Mouse (Mus musculus): Measurements from ENCODE around the gene Ythdf1. TPM values are rescaled to one million over a fixed set of nuclear protein-coding genes. Genes with fewer than 3 reads are reported as not detected.
A peak's percentile ranks its signal among the peaks of the same experiment; 100 is the strongest.

Ythdf1 gene
- polyA plus RNA-seq, 1 experiment from 2014 or later = 72.3 TPM

DNA sequence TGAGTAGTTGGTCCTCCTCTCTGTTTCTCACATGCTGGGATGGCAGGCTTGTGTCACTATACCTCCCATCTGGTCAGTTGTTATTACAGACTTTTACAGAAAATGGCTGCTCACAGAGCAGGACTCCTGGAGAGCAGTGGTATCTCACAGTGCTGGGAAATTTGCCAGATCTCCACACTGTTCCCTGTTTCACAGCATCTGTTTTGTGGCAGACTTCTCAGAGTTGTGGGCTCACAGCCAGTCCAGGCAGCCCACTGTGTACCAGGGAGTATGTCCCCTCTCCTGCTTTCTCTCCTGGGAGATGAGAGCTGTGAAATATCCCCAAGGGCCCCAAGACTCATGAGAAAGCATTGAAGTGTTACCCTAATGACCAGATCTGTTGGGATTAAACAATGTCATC is 21.1 kb upstream of the Ythdf1 start:
- no peaks in the 10 kb centered on the region for H3K9me3 ChIP-seq
- H3K27ac ChIP-seq (replicated peaks) = no peak overlapping the region
- H3K27me3 ChIP-seq (replicated peaks; ENCODE audit: low read depth, poor library complexity, severe bottlenecking) = no peaks in the 10 kb centered on the region
- H3K36me3 ChIP-seq (replicated peaks) = peaks cover 11% of the 10 kb centered on the region
- no peaks in the 10 kb centered on the region for H3K4me1 ChIP-seq
- H3K4me3 ChIP-seq = no peak overlapping the region
- DNase-seq (ENCODE audit: low spot score) = no peak

DNA sequence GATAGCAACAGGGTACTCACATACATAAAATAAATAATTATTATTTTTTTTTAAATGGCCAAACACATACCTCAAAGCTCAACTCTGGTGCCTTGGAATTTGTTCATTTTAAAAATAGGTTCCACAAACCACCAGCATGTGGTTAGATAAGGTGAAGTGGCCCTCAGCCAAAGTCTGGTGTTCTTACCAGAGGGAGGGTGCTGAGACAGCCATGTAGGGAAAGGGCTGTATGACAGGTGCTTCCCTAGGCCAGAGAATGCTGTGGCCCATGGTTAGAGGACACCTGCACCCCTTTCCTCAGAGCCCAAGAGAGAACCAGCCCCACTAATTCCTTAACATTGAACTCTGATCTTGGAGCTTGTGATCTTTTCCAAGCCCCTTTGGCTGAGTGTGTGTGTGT is 19.4 kb upstream of the Ythdf1 start:
- no peak overlapping the region for H3K27ac ChIP-seq (replicated peaks)
- no peak for DNase-seq (ENCODE audit: low spot score)
- H3K9me3 ChIP-seq = no peaks in the 10 kb centered on the region
- no peaks in the 10 kb centered on the region for H3K27me3 ChIP-seq (replicated peaks; ENCODE audit: low read depth, poor library complexity, severe bottlenecking)
- H3K36me3 ChIP-seq (replicated peaks) = peaks cover 11% of the 10 kb centered on the region
- no peak overlapping the region for H3K4me3 ChIP-seq
- no peaks in the 10 kb centered on the region for H3K4me1 ChIP-seq

DNA sequence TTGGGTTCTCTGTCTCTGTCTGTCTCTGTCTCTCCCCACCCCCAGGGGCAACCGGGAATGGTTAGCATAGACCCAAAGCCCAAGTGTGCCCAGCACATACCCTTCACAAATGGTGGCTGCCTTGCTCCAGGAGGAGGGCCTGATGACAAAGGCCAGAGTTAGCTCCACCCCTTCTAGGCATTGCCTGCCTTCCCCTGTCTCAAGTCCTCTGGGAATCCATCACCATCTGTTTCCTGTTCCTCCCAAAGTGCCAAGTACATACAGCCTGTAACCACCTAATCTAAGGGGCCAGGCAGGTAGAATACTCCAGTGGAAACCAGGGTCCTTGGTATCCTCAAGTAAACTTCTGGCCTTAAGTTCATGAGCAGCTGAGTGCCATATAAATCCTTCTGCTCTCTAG is 11.7 kb upstream of the Ythdf1 start:
- no peaks in the 10 kb centered on the region for H3K36me3 ChIP-seq (replicated peaks)
- peaks cover 7% of the 10 kb centered on the region; the same call in 1 of the 2 replicates for H3K4me1 ChIP-seq
- WGBS = 79% methylated on average over 1 of the region's 1 CpGs
- no peaks in the 10 kb centered on the region for H3K27me3 ChIP-seq (replicated peaks; ENCODE audit: low read depth, poor library complexity, severe bottlenecking)
- H3K9me3 ChIP-seq = no peaks in the 10 kb centered on the region
- H3K27ac ChIP-seq (replicated peaks) = no peak overlapping the region
- no peak for DNase-seq (ENCODE audit: low spot score)
- H3K4me3 ChIP-seq = no peak overlapping the region

DNA sequence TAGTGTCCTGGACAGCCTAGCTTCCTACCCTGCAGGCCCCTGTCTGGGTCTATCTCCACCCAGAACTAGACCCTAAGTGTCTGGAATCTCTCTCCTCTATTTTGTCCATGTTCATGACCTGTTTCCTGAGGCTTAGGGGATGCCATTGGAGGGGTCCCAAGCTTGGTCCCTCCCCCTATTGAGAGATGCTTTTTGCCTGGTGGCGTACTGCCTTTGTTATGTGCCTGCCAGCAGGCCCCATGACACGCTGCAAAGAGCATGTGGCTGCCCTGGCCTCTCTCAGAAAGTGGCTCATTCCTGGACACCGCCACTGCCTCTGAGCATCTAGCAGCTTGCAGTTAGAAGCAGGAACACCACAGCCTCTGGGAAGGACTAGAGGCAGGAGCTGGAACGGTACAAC is 8.0 kb upstream of the Ythdf1 start, which contains the start of gene Birc7:
Gene Birc7 (plus strand): TSS at position 301 of the 400 bp plus-strand sequence.
- Histone ChIP-seq H3K9me3 (no peaks in the 10 kb centered on the region), H3K4me3 (no peak within 1 kb of the TSS), H3K27me3 (replicated peaks; ENCODE audit: low read depth, poor library complexity, severe bottlenecking) (peaks cover 3% of the 10 kb centered on the region; the same call in 1 of the 2 replicates), H3K4me1 (peaks cover 7% of the 10 kb centered on the region; the same call in 1 of the 2 replicates), H3K36me3 (replicated peaks) (no peaks in the 10 kb centered on the region), H3K27ac (replicated peaks) (no peak within 1 kb of the TSS)
- WGBS = 59% methylated on average over 4 of the region's 4 CpGs
- no peak for DNase-seq (ENCODE audit: low spot score)

DNA sequence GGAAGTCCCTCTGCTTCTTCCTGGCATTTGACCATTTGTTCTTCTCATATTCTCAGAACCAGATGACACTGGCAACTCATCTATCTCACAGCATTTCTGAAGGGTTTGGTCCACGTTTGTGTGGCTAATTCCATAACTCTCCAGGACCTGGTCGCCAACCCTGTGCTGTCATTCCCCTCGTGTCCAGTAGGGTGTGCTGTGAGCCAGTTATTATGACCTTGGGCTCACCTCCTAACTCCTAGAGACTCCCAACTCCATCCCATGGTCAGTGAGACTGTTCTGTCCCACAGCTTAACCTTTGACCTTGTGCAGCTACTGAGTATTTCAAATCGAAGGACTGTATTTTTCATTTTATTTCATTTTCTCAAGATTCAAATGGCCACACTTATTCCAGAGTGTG is 4.4 kb upstream of the Ythdf1 start:
- Histone ChIP-seq H3K4me1 (peaks cover 13% of the 10 kb centered on the region), H3K27ac (replicated peaks) (no peak overlapping the region), H3K9me3 (no peaks in the 10 kb centered on the region), H3K4me3 (no peak overlapping the region), H3K36me3 (replicated peaks) (no peaks in the 10 kb centered on the region), H3K27me3 (replicated peaks; ENCODE audit: low read depth, poor library complexity, severe bottlenecking) (peaks cover 3% of the 10 kb centered on the region; the same call in 1 of the 2 replicates)
- DNase-seq (ENCODE audit: low spot score) = peak; percentile 75
- 7% methylated on average over 4 of the region's 4 CpGs for WGBS

DNA sequence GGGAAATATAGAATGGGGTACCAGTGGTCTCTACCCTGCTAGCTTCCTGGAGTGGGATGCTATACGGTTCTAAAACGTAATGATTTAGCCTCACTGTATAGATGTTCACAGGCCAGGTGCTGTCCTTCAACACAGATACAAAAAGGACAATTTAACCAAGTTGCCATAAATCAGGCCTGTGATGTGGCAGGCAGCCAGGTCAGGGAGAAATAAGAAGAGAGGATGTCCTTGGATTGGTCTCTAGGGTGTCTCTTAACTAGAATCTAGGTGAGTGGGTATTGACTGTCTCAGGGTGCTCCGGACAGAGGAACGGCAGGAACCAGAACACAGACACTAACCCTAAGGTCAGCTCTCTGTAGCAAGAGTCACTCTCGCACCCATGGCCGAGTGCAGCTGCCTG is 2.0 kb upstream of the Ythdf1 start:
- WGBS = 92% methylated on average over 6 of the region's 6 CpGs
- no peak for DNase-seq (ENCODE audit: low spot score)
- Histone ChIP-seq H3K27ac (replicated peaks) (no peak overlapping the region), H3K27me3 (replicated peaks; ENCODE audit: low read depth, poor library complexity, severe bottlenecking) (peaks cover 3% of the 10 kb centered on the region; the same call in 1 of the 2 replicates), H3K36me3 (replicated peaks) (peaks cover 12% of the 10 kb centered on the region), H3K9me3 (no peaks in the 10 kb centered on the region), H3K4me1 (peaks cover 15% of the 10 kb centered on the region), H3K4me3 (no peak overlapping the region)

DNA sequence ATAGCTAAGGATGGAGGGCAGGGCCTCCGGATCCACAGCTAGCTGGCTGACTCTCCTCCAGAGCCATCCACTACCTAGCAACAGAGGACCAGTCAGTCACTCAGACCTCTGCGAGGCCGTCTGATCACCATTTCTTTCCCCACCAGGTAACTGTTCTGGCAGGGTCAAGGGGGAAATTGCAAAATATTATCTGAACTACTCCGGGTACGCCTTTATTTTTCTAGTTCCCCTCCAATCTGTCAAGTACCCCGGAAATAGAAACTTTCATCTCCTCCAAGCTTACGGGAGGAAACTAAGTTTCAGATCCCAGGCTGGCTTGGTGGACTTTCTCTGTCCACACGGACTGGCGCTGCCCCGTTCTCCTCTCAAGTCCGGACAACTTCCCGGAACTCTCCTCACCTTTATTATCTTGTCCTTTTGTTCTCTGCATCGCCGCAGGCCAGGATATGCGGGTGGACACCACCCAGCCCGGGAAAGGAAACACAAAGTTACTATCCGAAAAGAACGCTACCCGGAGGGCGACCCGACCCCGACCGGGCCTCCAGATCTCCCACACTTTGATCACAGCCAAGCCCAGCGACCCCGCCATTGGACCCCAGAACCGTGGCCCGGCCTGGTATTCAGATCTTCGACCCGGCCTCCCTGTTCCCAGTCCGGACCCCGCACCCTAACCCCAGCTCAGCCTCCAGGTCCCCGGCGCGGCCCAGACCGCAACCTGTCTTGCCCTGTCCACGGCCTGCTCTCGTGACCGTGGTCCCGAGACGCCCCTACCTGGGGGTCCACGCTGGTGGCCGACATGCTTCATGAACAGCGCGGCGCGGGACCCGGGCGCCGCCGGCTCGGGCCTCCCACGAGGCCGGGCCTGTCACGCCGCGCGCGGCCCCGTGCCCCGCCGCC is 588 bp downstream of the Ythdf1 start:
- Histone ChIP-seq H3K27me3 (replicated peaks; ENCODE audit: low read depth, poor library complexity, severe bottlenecking) (peaks cover 3% of the 10 kb centered on the region; the same call in 1 of the 2 replicates), H3K36me3 (replicated peaks) (peaks cover 38% of the 10 kb centered on the region), H3K4me1 (peaks cover 18% of the 10 kb centered on the region), H3K4me3 (peak overlapping the region; percentile 95), H3K27ac (replicated peaks) (peak overlapping the region; percentile 96), H3K9me3 (no peaks in the 10 kb centered on the region)
- no peak for DNase-seq (ENCODE audit: low spot score)
- 1% methylated on average over 61 of the region's 61 CpGs for WGBS

DNA sequence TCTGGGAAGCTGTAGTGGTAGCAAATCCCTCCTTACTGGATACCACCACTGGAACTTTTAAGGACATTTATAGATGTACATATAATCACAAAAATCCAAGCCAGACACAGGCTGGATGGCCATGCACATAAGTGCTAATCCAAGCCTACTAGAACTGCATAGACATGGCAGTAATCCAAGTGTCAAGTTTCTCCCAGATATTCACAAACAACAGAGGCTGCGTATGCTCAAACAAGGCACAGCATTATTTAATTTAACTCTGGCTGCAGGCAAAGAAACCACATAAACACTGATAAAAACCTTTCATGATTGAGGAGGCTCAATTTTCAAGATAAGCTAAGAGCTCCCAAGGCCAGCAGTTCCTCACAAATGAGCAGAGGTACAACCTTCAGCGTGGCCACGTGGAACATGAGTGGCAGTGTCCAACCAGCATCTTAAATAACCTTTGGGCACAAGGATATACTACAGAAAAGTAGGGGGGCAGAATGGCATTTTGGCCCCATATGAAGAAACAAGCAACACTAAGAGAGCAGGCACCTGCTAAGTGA is 4.8 kb downstream of the Ythdf1 start:
- H3K27me3 ChIP-seq (replicated peaks; ENCODE audit: low read depth, poor library complexity, severe bottlenecking) = no peaks in the 10 kb centered on the region
- H3K36me3 ChIP-seq (replicated peaks) = peaks cover 80% of the 10 kb centered on the region
- H3K27ac ChIP-seq (replicated peaks) = no peak overlapping the region
- peaks cover 13% of the 10 kb centered on the region for H3K4me1 ChIP-seq
- 84% methylated on average over 3 of the region's 3 CpGs for WGBS
- H3K4me3 ChIP-seq = no peak overlapping the region
- H3K9me3 ChIP-seq = no peaks in the 10 kb centered on the region
- no peak for DNase-seq (ENCODE audit: low spot score)

DNA sequence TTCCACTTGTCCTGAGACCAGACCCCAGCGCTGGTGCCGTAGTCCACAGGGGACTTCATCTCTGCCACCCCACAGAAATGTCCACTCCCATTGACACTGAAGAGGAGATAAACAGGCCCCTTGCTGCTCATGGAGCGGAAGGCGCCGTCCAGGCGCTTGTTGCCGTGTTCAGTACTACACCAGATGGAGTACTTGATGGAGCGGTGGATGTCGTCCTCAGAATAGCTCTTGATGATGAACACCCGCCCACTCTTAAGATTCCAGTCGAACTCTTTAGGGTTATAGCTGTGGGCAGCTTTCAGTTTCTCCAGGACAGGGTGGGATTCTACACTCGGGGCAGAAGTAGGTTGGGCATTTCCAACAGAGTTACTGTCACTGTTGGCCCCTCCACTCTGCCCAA is 9.8 kb downstream of the Ythdf1 start:
- no peak overlapping the region for H3K4me3 ChIP-seq
- no peak overlapping the region for H3K27ac ChIP-seq (replicated peaks)
- 96% methylated on average over 12 of the region's 12 CpGs for WGBS
- DNase-seq (ENCODE audit: low spot score) = no peak
- no peaks in the 10 kb centered on the region for H3K27me3 ChIP-seq (replicated peaks; ENCODE audit: low read depth, poor library complexity, severe bottlenecking)
- no peaks in the 10 kb centered on the region for H3K9me3 ChIP-seq
- peaks cover 9% of the 10 kb centered on the region; the same call in 1 of the 2 replicates for H3K4me1 ChIP-seq
- H3K36me3 ChIP-seq (replicated peaks) = peaks cover 79% of the 10 kb centered on the region

DNA sequence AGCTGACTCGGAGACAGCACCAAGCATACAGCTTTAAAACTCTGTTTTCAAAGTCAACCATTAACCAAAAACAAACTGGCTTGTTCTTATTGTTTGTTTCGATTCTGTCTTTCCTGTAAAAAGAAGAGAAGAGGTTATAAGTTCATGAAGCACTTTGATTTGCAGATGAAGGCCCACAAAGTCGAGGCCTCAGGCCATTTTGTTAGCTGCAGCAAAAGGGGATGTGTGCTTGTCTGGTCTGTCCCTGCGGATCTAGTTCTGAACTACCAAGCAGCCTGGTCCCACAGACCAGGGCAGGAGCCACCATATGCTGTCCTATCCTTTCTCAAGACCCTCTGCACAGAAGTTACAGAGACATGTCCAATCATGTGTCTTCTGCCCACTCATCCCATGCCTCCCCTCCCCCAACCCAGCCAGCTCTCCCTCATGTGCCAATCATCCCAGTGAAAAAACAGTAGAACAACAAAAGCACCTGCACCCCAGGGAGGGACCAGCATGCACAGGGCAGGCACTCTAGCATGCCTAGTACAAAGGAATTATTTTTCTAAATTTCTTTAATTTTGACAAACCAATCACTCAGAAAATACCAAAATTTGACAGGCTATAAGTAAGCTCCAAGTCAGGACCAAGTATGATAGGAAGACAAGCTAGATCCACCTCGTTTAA is 15.1 kb downstream of the Ythdf1 start:
- H3K4me1 ChIP-seq = peaks cover 13% of the 10 kb centered on the region; the same call in 1 of the 2 replicates
- 71% methylated on average over 5 of the region's 5 CpGs for WGBS
- DNase-seq (ENCODE audit: low spot score) = no peak
- no peak overlapping the region for H3K27ac ChIP-seq (replicated peaks)
- H3K9me3 ChIP-seq = no peaks in the 10 kb centered on the region
- H3K27me3 ChIP-seq (replicated peaks; ENCODE audit: low read depth, poor library complexity, severe bottlenecking) = no peaks in the 10 kb centered on the region
- H3K36me3 ChIP-seq (replicated peaks) = peaks cover 52% of the 10 kb centered on the region
- H3K4me3 ChIP-seq = no peak overlapping the region

DNA sequence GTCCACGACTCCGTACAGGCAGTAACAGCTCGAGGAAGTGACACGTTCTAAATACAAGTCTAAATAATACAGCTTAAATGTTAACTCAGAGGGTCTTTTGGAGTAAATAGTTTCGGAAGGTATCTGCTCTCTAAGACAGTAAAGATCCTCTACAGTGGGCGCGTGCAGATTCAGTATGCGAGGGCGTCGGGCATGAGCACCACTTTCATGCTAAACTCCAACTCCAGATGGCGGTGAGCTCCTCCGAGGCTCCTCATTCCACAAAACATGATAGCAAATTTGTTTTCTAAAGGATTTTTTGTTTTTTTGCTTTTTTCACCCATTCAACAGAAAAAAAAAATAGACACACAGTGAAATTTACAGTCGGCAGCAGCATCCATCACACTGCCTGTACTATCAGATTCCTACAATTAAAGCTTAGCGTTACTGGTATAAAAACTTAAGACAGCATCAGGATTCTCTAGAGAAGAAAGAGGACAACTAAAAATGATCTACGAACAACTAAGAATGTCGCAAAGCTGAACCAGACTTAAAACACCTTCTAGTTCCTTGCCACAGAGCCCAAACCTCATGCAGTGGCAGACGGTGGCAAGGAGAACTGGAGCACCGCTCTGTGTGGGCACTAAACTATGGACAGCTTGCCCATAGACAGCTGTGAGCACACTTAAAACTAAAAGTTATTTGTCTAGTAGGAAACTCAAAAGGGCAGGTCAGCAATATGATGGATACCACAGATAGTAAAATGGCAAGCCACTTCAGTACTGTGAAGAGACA is 16.1 kb downstream of the Ythdf1 start:
- no peak for DNase-seq (ENCODE audit: low spot score)
- peaks cover 13% of the 10 kb centered on the region; the same call in 1 of the 2 replicates for H3K4me1 ChIP-seq
- no peaks in the 10 kb centered on the region for H3K27me3 ChIP-seq (replicated peaks; ENCODE audit: low read depth, poor library complexity, severe bottlenecking)
- no peak overlapping the region for H3K27ac ChIP-seq (replicated peaks)
- WGBS = 94% methylated on average over 18 of the region's 18 CpGs
- peaks cover 42% of the 10 kb centered on the region for H3K36me3 ChIP-seq (replicated peaks)
- H3K9me3 ChIP-seq = no peaks in the 10 kb centered on the region
- no peak overlapping the region for H3K4me3 ChIP-seq

DNA sequence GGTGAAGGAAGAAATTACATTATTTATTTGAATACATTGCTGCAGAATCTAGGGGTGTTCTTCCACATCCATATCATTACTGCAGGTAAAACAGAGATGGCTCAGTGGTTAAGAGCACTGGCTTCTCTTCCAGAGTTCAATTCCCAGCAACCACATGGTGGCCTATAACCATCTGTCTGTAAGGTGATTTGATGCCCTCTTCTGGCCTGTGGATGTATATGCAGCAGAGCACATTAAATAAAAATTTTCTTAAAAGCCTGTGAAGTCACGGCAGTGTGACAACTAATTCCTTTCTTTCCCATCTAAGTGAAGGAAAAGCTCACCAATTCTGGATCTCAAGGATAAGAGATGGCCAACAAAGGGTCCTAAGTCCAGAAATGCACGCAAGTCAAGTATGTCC is 18.7 kb downstream of the Ythdf1 start:
- WGBS = 46% methylated on average over 2 of the region's 2 CpGs
- peaks cover 37% of the 10 kb centered on the region for H3K36me3 ChIP-seq (replicated peaks)
- no peaks in the 10 kb centered on the region for H3K9me3 ChIP-seq
- no peak overlapping the region for H3K4me3 ChIP-seq
- peaks cover 13% of the 10 kb centered on the region; the same call in 1 of the 2 replicates for H3K4me1 ChIP-seq
- DNase-seq (ENCODE audit: low spot score) = no peak
- H3K27ac ChIP-seq (replicated peaks) = no peak overlapping the region
- peaks cover 5% of the 10 kb centered on the region for H3K27me3 ChIP-seq (replicated peaks; ENCODE audit: low read depth, poor library complexity, severe bottlenecking)

Measured in embryonic facial prominence, embryonic 10.5 days (tissue).